Mouse (Mus musculus) neural tube, embryonic 15.5 days (tissue): Measurements from ENCODE around the gene Baz1b. TPM values are rescaled to one million over a fixed set of nuclear protein-coding genes. Genes with fewer than 3 reads are reported as not detected.

ENCODE experiments used
- ATAC-seq: fragments of 200-750 bp; cut with Nextera tagmentation; 2 replicates; pipeline ENCODE4 v1.8.0; 2017; ENCODE audit warnings: mild to moderate bottlenecking, moderate TSS enrichment, moderate library complexity; ENCODE audit not compliant: low FRiP score
- H3K27ac ChIP-seq: fragments of 300-500 bp; sonication (generic); replicated peaks from 2 replicates; pipeline ENCODE4 v1.5.1; 2015; ENCODE audit warnings: mild to moderate bottlenecking, inconsistent platforms
- H3K27me3 ChIP-seq: fragments of 300-500 bp; sonication (generic); replicated peaks from 2 replicates; pipeline ENCODE4 v1.6.1; 2015; ENCODE audit warnings: inconsistent platforms
- H3K36me3 ChIP-seq: fragments of 300-500 bp; sonication (generic); 2 replicates; pipeline ENCODE4 v1.6.1; 2015; ENCODE audit warnings: inconsistent platforms
- H3K4me1 ChIP-seq: fragments of 300-500 bp; sonication (generic); 2 replicates; pipeline ENCODE4 v1.6.1; 2015; ENCODE audit warnings: inconsistent platforms
- H3K4me2 ChIP-seq: fragments of 300-500 bp; sonication (generic); 2 replicates; pipeline ENCODE4 v1.6.1; 2015; ENCODE audit warnings: inconsistent platforms, mild to moderate bottlenecking, moderate library complexity
- H3K4me3 ChIP-seq: fragments of 300-500 bp; sonication (generic); replicated peaks from 2 replicates; pipeline ENCODE4 v1.5.1; 2015; ENCODE audit warnings: mild to moderate bottlenecking, inconsistent platforms
- H3K9ac ChIP-seq: fragments of 300-500 bp; sonication (generic); replicated peaks from 2 replicates; pipeline ENCODE4 v1.6.1; 2015; ENCODE audit warnings: mild to moderate bottlenecking, inconsistent platforms
- H3K9me3 ChIP-seq: fragments of 300-500 bp; sonication (generic); replicated peaks from 2 replicates; pipeline ENCODE4 v1.6.1; 2016; ENCODE audit warnings: inconsistent platforms
- WGBS: fragments of 180-500 bp; shearing (Covaris S2); methylation state at CpG from one replicate; pipeline ENCODE4 v1.1.7; 2015; ENCODE audit warnings: mixed read lengths; 5-methylcytosine and 5-hydroxymethylcytosine counted together
- polyA plus RNA-seq: library from polyadenylated mRNA; unstranded; fragments of >200 nt; fragmentation: Nextera tagmentation; extraction: Ambion mirVana; gene quantifications from 2 replicates; pipeline ENCODE4 v1.2.1, GENCODE M21; 2015

Gene Baz1b
- polyA plus RNA-seq, 1 experiment from 2014 or later = 23.6 TPM

- H3K4me1 ChIP-seq = 0 out of 2 replicates have a peak, but pooled peaks cover 2% of the 10 kb centered on the region
- no peak overlapping the region for H3K4me3 ChIP-seq
- H3K27me3 ChIP-seq = no peaks in the 10 kb centered on the region
- H3K4me2 ChIP-seq = no peak overlapping the region
- H3K36me3 ChIP-seq = peaks cover 64% of the 10 kb centered on the region
- no peak for ATAC-seq
- no peaks in the 10 kb centered on the region for H3K9me3 ChIP-seq
- no peak overlapping the region for H3K9ac ChIP-seq
- H3K27ac ChIP-seq = no peak overlapping the region
- 95% methylated on average over 14 of the region's 14 CpGs for WGBS
Measured at GRCm38 (mm10) chr5:135180796-135181195, 6.3 kb upstream of the Baz1b start.

- H3K4me2 ChIP-seq = no peak overlapping the region
- H3K4me3 ChIP-seq = no peak overlapping the region
- H3K27ac ChIP-seq = no peak overlapping the region
- no peaks in the 10 kb centered on the region for H3K27me3 ChIP-seq
- ATAC-seq = no peak
- no peaks in the 10 kb centered on the region for H3K9me3 ChIP-seq
- no peak overlapping the region for H3K9ac ChIP-seq
- H3K36me3 ChIP-seq = peaks cover 58% of the 10 kb centered on the region
- 0 out of 2 replicates have a peak, but pooled peaks cover 5% of the 10 kb centered on the region for H3K4me1 ChIP-seq
- WGBS = 70% methylated on average over 6 of the region's 6 CpGs
Measured at GRCm38 (mm10) chr5:135181776-135182175, 5.3 kb upstream of the Baz1b start.

- no peak for ATAC-seq
- H3K9me3 ChIP-seq = no peaks in the 10 kb centered on the region
- H3K4me1 ChIP-seq = peaks cover 8% of the 10 kb centered on the region
- no peak overlapping the region for H3K4me2 ChIP-seq
- H3K27ac ChIP-seq = no peak overlapping the region
- H3K4me3 ChIP-seq = no peak overlapping the region
- no peak overlapping the region for H3K9ac ChIP-seq
- H3K36me3 ChIP-seq = peaks cover 45% of the 10 kb centered on the region
- no peaks in the 10 kb centered on the region for H3K27me3 ChIP-seq
- 63% methylated on average over 8 of the region's 8 CpGs for WGBS
Measured at GRCm38 (mm10) chr5:135183131-135183861, 3.8 kb upstream of the Baz1b start.

GRCm38 (mm10) chr5:135185016-135185415 lies 2.0 kb upstream of the Baz1b start:
- Histone ChIP-seq H3K4me3 (no peak overlapping the region), H3K4me1 (peaks cover 25% of the 10 kb centered on the region), H3K4me2 (no peak overlapping the region), H3K36me3 (peaks cover 32% of the 10 kb centered on the region), H3K27me3 (no peaks in the 10 kb centered on the region), H3K9ac (no peak overlapping the region), H3K27ac (no peak overlapping the region), H3K9me3 (no peaks in the 10 kb centered on the region)
- ATAC-seq = no peak
- 100% methylated on average over 3 of the region's 3 CpGs for WGBS

- Histone ChIP-seq H3K27me3 (no peaks in the 10 kb centered on the region), H3K9ac (no peak overlapping the region), H3K4me1 (peaks cover 30% of the 10 kb centered on the region), H3K27ac (no peak overlapping the region), H3K36me3 (peaks cover 26% of the 10 kb centered on the region), H3K4me3 (no peak overlapping the region), H3K4me2 (no peak overlapping the region), H3K9me3 (no peaks in the 10 kb centered on the region)
- WGBS = 38% methylated on average over 3 of the region's 3 CpGs
- no peak for ATAC-seq
Measured at GRCm38 (mm10) chr5:135185596-135185995, 1.5 kb upstream of the Baz1b start.

- Histone ChIP-seq H3K4me3 (peak overlapping the region; percentile 100), H3K4me1 (peaks cover 31% of the 10 kb centered on the region), H3K27me3 (no peaks in the 10 kb centered on the region), H3K27ac (peak overlapping the region; percentile 96), H3K9me3 (no peaks in the 10 kb centered on the region), H3K36me3 (peaks cover 20% of the 10 kb centered on the region), H3K9ac (peak overlapping the region; percentile 53), H3K4me2 (peak overlapping the region; percentile 83)
- ATAC-seq = 0 out of 2 replicates have a peak, but pooled peaks have one; percentile 18
- 20% methylated on average over 10 of the region's 10 CpGs for WGBS
Measured at GRCm38 (mm10) chr5:135186231-135186620, 838 bp upstream of the Baz1b start.

- Histone ChIP-seq H3K4me1 (peaks cover 43% of the 10 kb centered on the region), H3K9me3 (no peaks in the 10 kb centered on the region), H3K4me2 (peak overlapping the region; percentile 83), H3K27me3 (no peaks in the 10 kb centered on the region), H3K36me3 (peaks cover 10% of the 10 kb centered on the region), H3K9ac (peak overlapping the region; percentile 91), H3K4me3 (peak overlapping the region; percentile 100), H3K27ac (peak overlapping the region; percentile 96)
- peak; percentile 62 for ATAC-seq
- WGBS = under 1% methylated on average over 80 of the region's 102 CpGs
Measured at GRCm38 (mm10) chr5:135187349-135188213, 517 bp downstream of the Baz1b start.

GRCm38 (mm10) chr5:135188214-135188554 lies 1.1 kb downstream of the Baz1b start:
- peaks cover 5% of the 10 kb centered on the region for H3K36me3 ChIP-seq
- H3K4me3 ChIP-seq = peak overlapping the region; percentile 100
- no peak for ATAC-seq
- H3K9me3 ChIP-seq = no peaks in the 10 kb centered on the region
- peaks cover 48% of the 10 kb centered on the region for H3K4me1 ChIP-seq
- peak overlapping the region; percentile 91 for H3K9ac ChIP-seq
- H3K27me3 ChIP-seq = no peaks in the 10 kb centered on the region
- 2% methylated on average over 8 of the region's 8 CpGs for WGBS
- peak overlapping the region; percentile 96 for H3K27ac ChIP-seq
- H3K4me2 ChIP-seq = peak overlapping the region; percentile 83

- no peak for ATAC-seq
- peak overlapping the region; percentile 83 for H3K4me2 ChIP-seq
- H3K9me3 ChIP-seq = no peaks in the 10 kb centered on the region
- H3K4me1 ChIP-seq = peaks cover 54% of the 10 kb centered on the region
- peak overlapping the region; percentile 91; the same call in 1 of the 2 replicates for H3K9ac ChIP-seq
- H3K36me3 ChIP-seq = peaks cover 9% of the 10 kb centered on the region; the same call in 1 of the 2 replicates
- peak overlapping the region; percentile 100 for H3K4me3 ChIP-seq
- no peaks in the 10 kb centered on the region for H3K27me3 ChIP-seq
- WGBS = 65% methylated on average over 2 of the region's 2 CpGs
- H3K27ac ChIP-seq = no peak overlapping the region
Measured at GRCm38 (mm10) chr5:135189281-135190022, 2.4 kb downstream of the Baz1b start.

- no peak overlapping the region for H3K4me2 ChIP-seq
Measured at GRCm38 (mm10) chr5:135191620-135192019, 4.6 kb downstream of the Baz1b start.

GRCm38 (mm10) chr5:135192431-135192830 lies 5.4 kb downstream of the Baz1b start:
- no peaks in the 10 kb centered on the region for H3K9me3 ChIP-seq
- H3K4me3 ChIP-seq = no peak overlapping the region
- H3K27me3 ChIP-seq = no peaks in the 10 kb centered on the region
- no peak for ATAC-seq
- WGBS = 93% methylated on average over 1 of the region's 1 CpGs
- H3K27ac ChIP-seq = no peak overlapping the region
- peaks cover 15% of the 10 kb centered on the region; the same call in 1 of the 2 replicates for H3K36me3 ChIP-seq
- peaks cover 52% of the 10 kb centered on the region for H3K4me1 ChIP-seq
- no peak overlapping the region for H3K9ac ChIP-seq
- H3K4me2 ChIP-seq = no peak overlapping the region

More at GRCm38 (mm10) chr5:135191620-135192019, 4.6 kb downstream of the Baz1b start:
- Histone ChIP-seq H3K36me3 (peaks cover 15% of the 10 kb centered on the region; the same call in 1 of the 2 replicates), H3K27ac (no peak overlapping the region), H3K27me3 (no peaks in the 10 kb centered on the region), H3K4me3 (no peak overlapping the region), H3K9me3 (no peaks in the 10 kb centered on the region), H3K4me1 (peaks cover 52% of the 10 kb centered on the region), H3K9ac (no peak overlapping the region)
- WGBS = 35% methylated on average over 2 of the region's 2 CpGs
- ATAC-seq = no peak
